Mouse (Mus musculus) cerebellum, postnatal 25 days (tissue): ENCODE data around the gene Snhg11.

ENCODE experiments used
- DNase-seq, 2 experiments: peaks; one replicate each; pipeline ENCODE4 v3.0.0; 2021; ENCODE audit warnings: mixed read lengths in 2 of 2

Gene Snhg11

DNA sequence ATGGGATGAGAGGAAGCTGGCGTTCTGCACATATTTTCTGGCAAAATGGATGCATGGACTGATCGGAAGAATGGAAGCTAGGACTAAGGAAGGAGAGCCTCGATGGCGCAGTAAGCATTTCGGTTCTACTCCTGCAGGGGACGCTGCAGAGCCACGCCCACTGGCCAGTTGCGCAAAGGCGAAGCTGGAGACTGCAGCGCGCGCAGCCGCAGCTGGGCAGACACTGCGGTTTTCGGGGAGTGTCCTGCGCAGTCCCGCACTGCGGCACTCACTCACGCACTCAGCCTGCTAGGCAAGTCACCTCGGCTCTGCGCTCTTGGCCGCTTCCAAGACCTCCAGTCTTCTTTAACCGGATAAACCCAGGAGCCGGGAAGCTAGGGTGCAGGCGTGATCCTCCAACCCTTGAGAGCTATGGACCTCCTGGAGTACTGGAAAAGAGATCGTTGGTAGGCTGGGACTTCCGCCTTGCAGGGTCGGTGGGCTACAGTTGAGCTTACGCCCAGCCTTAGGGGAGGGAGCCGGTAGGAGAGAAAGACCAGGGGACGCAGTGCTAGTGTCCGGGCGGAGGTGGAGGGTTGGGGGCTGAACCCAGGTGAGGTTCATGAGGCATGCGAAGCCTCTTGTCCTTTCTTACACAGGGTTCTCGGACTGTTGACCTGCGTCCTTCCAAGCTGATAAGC lies at the start of gene Snhg11:
Snhg11 (plus strand) TSS at position 196 of the 680 bp plus-strand sequence.
- DNase-seq, result peak; percentile 87 to 91

DNA sequence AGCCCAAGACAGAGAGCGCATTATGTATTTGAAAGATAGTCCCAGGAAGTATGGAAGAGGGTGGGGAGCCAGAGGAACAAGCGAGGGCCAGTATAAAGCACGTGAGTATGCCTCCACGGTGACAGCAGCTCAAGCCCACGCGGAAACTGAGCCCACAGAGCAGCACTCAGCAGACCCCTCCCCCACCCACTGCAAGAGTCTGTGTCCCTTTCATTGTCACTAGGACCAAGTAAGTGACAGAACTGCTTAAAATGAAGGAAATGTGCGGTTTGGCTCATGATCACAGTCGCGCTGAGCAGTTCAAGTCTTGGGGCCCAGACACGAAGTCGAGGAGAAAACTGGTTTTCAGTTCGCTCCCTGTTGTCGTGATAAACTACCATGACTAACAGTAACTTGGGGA lies 41.1 kb upstream of the Snhg11 start:
- DNase-seq, result no peak

- no peak for DNase-seq
Measured at GRCm38 (mm10) chr2:158337698-158338097, 37.7 kb upstream of the Snhg11 start.

GRCm38 (mm10) chr2:158339948-158340564 lies 35.4 kb upstream of the Snhg11 start:
- peak; percentile 63 to 81 for DNase-seq

- no peak for DNase-seq
Measured at GRCm38 (mm10) chr2:158341324-158341723, 34.1 kb upstream of the Snhg11 start.

DNA sequence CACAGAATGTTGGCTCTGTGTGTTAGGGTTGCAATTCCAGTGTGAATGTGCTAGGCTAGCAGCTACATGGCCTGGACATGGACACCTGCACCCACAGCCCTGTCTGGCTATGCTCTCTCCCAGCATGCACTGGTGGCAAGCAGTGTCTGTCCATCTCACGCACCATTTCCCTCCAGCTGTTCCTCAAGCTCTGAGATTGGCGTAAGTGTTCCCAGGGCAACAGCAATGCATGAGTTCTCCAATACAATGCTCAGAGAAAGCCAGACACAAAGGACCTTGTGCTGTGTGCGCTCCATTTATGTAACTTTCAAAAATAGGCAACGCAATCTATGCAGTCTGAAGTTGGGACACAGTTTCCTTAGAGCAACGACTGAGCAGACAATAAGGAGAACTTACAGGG lies 31.9 kb upstream of the Snhg11 start:
- no peak for DNase-seq

DNA sequence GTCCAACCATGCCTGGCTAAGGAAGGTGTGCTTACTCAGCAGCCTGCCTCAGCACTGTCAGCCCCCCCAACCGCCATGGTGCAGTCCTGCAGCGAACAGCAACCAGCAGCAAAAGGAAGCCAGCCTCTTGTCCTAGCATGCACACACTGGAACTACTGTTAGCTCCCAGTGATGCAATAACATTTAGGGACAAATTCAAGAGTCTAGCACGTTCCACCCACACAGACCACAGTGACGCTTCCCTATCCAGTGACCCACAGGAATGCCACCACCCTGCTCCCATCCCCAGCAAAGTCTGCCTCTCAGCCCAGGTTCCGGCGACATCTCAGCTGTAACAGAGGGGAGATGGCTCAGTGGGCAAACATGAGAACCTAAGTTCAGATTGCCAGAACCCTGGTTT lies 29.0 kb upstream of the Snhg11 start:
- DNase-seq, result no peak

- peak; percentile 78 to 84 for DNase-seq
Measured at GRCm38 (mm10) chr2:158347868-158348267, 27.6 kb upstream of the Snhg11 start.

GRCm38 (mm10) chr2:158352801-158353520 lies 22.5 kb upstream of the Snhg11 start:
- DNase-seq, result no peak

- DNase-seq, result no peak
Measured at GRCm38 (mm10) chr2:158354348-158355114, 20.9 kb upstream of the Snhg11 start.

DNA sequence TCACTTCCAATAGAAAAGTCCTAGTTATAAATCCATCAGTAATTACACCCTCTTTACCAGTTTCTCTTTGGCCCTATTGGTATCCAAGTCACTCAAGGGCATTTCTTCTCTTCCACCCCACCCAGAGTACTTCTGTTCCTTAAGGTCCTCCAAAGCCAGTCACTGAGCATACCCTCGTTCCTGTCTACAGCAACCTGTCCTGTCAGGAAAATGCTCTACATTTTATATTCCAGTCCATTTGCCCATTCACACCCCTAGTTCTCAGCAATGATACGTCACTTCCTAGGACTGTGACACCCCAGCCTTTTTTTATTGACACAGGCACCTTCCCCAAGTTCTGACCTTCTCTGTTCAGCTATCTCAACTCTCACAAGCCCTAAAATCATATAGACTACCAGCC lies 20.2 kb upstream of the Snhg11 start:
- DNase-seq, result no peak

DNA sequence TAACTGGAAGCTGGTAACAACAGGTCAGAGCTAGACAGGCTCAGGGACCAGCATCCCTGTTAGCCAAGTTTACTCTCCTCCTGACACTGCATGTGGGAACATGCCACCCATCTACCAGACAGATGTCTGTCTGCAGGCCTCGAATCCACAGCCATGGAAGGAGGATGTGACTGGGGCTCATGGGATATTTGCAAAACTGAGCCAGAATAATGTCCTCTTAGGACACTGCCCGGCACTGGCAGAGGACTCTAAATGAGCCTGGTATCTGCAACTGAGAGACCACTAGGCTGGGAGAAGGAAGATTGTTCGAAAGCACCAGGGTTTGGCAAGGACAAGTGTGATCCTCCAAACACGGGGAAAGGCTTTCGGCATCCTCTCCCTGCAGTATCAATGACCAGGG lies 19.3 kb upstream of the Snhg11 start:
- DNase-seq, result no peak

DNA sequence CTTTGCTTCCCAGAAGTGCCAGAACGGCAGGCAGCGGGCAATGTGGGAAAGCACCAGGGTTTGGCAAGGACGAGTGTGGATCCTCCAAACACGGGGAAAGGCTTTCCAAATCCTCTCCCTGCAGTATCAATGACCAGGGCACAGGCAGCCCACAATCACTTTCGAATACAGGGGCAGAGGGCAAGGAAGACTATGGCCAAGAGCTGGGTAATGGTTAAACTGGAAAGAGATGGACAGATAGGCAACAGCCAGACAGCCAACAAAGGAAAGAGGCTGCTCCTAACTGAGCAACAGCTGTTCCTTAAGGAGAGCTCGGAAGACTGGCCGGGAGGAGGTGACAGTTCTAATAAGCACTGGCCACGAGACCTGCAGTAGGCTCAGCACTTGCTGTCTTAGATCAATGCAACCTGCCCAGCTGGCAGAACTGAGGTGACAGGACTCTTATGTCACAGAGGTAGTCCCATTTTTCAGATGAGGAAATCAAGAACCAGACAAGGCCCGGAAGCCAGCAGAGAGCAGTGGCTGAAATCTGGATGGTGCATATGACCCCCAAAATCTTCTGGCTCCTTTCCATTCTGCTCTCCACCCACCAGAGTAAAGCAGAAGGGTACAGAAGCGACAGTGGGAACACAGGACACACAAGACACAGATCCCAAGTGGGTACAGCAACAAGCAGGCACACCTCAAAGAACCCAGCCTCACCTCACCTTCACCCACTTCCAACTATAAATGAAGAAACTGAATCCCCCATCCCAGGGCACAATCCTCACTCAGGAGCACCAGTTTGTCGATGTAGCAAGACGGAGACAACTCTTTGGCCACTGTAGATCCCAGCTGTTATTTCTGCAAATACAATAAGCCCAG lies 15.4 kb upstream of the Snhg11 start:
- no peak for DNase-seq

DNA sequence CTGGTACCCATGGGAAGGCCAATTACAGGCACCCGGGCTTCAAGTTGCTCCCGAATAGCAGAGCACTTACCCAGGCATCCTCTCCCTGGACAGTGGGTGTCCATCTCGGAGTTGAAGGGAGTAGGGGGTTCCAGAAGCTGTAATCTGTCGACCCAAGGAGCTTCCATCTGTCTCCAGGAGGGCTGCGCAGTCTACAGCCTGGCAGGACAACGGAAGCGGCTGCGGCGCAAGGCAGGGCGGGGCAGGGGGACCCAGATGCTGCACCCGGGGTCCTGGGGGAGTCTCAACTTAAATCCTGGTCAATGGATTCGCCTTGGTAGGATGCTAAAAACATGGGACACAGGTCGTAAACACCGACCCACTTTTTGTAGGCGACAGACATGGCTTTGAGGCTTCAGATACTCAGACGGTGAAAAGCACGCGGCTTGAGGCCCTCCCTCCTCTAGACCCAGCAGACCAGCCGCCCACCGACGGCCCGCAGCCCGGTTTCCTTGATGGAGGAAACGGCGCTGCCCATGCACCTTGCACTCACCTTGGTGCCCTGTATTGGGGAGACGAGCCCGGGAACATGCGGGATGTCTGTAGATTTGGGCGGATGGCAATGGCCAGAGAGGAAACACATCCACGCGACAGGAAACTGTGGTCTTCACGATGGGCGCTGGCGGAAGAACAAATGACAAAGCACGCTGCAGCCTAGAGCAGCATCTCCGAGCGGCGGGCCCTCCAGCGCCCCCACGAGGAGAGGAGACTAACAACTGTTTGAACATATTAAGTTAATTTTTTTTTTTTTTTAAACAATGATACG lies 14.4 kb upstream of the Snhg11 start:
- DNase-seq, result peak; percentile 82 to 92

GRCm38 (mm10) chr2:158361678-158362320 lies 13.6 kb upstream of the Snhg11 start:
- DNase-seq, result no peak

- DNase-seq, result no peak
Measured at GRCm38 (mm10) chr2:158364175-158364574, 11.3 kb upstream of the Snhg11 start.

GRCm38 (mm10) chr2:158365099-158365850 lies 10.2 kb upstream of the Snhg11 start:
- no peak for DNase-seq

- DNase-seq, result no peak
Measured at GRCm38 (mm10) chr2:158367654-158368053, 7.8 kb upstream of the Snhg11 start.

DNA sequence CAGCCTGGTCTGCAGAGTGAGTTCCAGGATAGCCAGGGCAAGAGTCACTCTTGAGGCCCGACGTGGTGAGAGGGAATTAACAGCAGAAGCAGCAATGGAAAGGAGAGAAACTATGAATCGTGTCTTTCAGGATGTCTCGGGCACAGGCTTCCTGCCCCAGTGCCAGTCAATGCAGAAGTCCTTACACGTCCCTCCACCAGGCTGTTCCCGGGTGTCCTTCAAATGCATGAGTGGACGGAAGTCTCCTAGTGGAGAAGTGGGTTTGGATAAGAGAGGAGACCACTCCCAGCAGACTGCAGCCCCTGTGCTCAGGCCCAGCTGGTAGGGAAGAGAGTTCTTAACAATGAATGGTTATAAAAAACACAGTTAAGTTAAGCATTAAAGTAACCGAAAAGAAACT lies 7.1 kb upstream of the Snhg11 start:
- no peak for DNase-seq
